ENCODE assay signal across 8 mouse cellular contexts in genomic region chr11:97018583-97019344, GRCm38 (mm10). TPM values are rescaled to one million over a fixed set of nuclear protein-coding genes. Genes with fewer than 3 reads are reported as not detected.
A peak's percentile ranks its signal among the peaks of the same experiment; 100 is the strongest.
DNase-seq lines count a peak whose midpoint lies in the region; ATAC-seq and TF ChIP-seq lines count a peak whose summit lies in the region.

No protein-coding gene starts in this region.

- no peak overlapping the region for H3K27ac ChIP-seq in kidney, adult 2 months (ENCODE audit: insufficient read depth, low read depth, low read length)
- no peak overlapping the region for H3K27ac ChIP-seq in intestine, embryonic 14.5 days (ENCODE audit: low read depth)
- H3K27ac ChIP-seq in midbrain, embryonic 15.5 days: no peak overlapping the region

- 4% methylated on average over 68 of the region's 68 CpGs for WGBS in kidney, adult 2 months
- WGBS in intestine, embryonic 14.5 days: under 1% methylated on average over 68 of the region's 68 CpGs
- under 1% methylated on average over 66 of the region's 68 CpGs for WGBS in midbrain, embryonic 15.5 days

- ATAC-seq in intestine, embryonic 14.5 days (replicated peaks; ENCODE audit: low FRiP score, low TSS enrichment, low read depth): peak; percentile 36; the same call in 1 of the 2 replicates
- ATAC-seq in midbrain, embryonic 15.5 days (replicated peaks): no peak

- peak overlapping the region; percentile 58 for H3K4me2 ChIP-seq in intestine, embryonic 14.5 days (ENCODE audit: low read length)
- H3K4me2 ChIP-seq in midbrain, embryonic 15.5 days: peak overlapping the region; percentile 53

- no peaks in the 10 kb centered on the region for H3K9me3 ChIP-seq in intestine, embryonic 14.5 days (ENCODE audit: control insufficient read depth, low read length)
- no peaks in the 10 kb centered on the region for H3K9me3 ChIP-seq in midbrain, embryonic 15.5 days

- no peaks in the 10 kb centered on the region for H3K4me1 ChIP-seq in kidney, adult 2 months (ENCODE audit: control insufficient read depth, insufficient read depth, low read length)
- H3K4me1 ChIP-seq in intestine, embryonic 14.5 days (replicated peaks; ENCODE audit: control insufficient read depth, insufficient read depth, low read length): peaks cover 14% of the 10 kb centered on the region
- peaks cover 24% of the 10 kb centered on the region for H3K4me1 ChIP-seq in midbrain, embryonic 15.5 days

- no peak for DNase-seq in kidney, adult 2 months
- no peak for DNase-seq in kidney, adult 9 months
- DNase-seq in adrenal gland, postnatal 25 days: peak; percentile 47
- DNase-seq in intestine, embryonic 14.5 days (ENCODE audit: low spot score): peak; percentile 73
- no peak for DNase-seq in ovary, postnatal 10 days (ENCODE audit: low spot score)
- no peak for DNase-seq in layer of hippocampus, adult 11-12 months (ENCODE audit: low spot score)
- DNase-seq in layer of hippocampus, postnatal 10 days (ENCODE audit: low spot score in 2 of 2): no peak

- no peak for TF ChIP-seq CTCF in kidney, adult 2 months (conservative IDR thresholded peaks at IDR 0.05; ENCODE audit: insufficient read depth, insufficient read length, low read depth, low read length)

- H3K36me3 ChIP-seq in kidney, adult 2 months (ENCODE audit: control insufficient read depth, insufficient read depth, low read length): no peaks in the 10 kb centered on the region
- no peaks in the 10 kb centered on the region for H3K36me3 ChIP-seq in intestine, embryonic 14.5 days (ENCODE audit: control insufficient read depth, insufficient read depth, low read length)
- no peaks in the 10 kb centered on the region for H3K36me3 ChIP-seq in midbrain, embryonic 15.5 days (replicated peaks)

- TF ChIP-seq POLR2A in kidney, adult 2 months (IDR thresholded peaks at IDR 0.05; ENCODE audit: low read depth, low read length): no peak

- peak overlapping the region; percentile 30 for H3K9ac ChIP-seq in intestine, embryonic 14.5 days (ENCODE audit: low read length)
- H3K9ac ChIP-seq in midbrain, embryonic 15.5 days: no peak overlapping the region

- H3K4me3 ChIP-seq in kidney, adult 2 months (ENCODE audit: insufficient read depth, low read depth, low read length): peak overlapping the region; percentile 18
- H3K4me3 ChIP-seq in intestine, embryonic 14.5 days (ENCODE audit: low read depth, low read length): peak overlapping the region; percentile 37
- peak overlapping the region; percentile 31 for H3K4me3 ChIP-seq in midbrain, embryonic 15.5 days

- H3K27me3 ChIP-seq in kidney, adult 2 months (replicated peaks; ENCODE audit: control insufficient read depth, insufficient read depth, low read length): peaks cover 5% of the 10 kb centered on the region
- peaks cover 89% of the 10 kb centered on the region for H3K27me3 ChIP-seq in intestine, embryonic 14.5 days (replicated peaks; ENCODE audit: control insufficient read depth, insufficient read depth, low read length)
- peaks cover 86% of the 10 kb centered on the region for H3K27me3 ChIP-seq in midbrain, embryonic 15.5 days (replicated peaks)

RNA-seq across cellular contexts. Expression of gene Sp6, which starts 5.6 kb away (rescaled TPM):
- 0.91 and 0.95 TPM in 2 replicates for polyA plus RNA-seq in kidney, adult 2 months (2012; rRNA removed)
- 0.33 and 0.39 TPM in 2 replicates for total RNA-seq in adrenal gland, postnatal 25 days (2021)
- not detected in 2 replicates for polyA plus RNA-seq in intestine, embryonic 14.5 days (2014; fragmentation: Nextera tagmentation; extraction: Ambion mirVana)
- 0.37 TPM in 1 of 2 replicates, not detected in the other for polyA plus RNA-seq in midbrain, embryonic 15.5 days (2015; fragmentation: Nextera tagmentation; extraction: Ambion mirVana)
- total RNA-seq in layer of hippocampus, postnatal 10 days (2021): 1 to 10 TPM; 1.4 TPM

RNA-seq across cellular contexts. Expression of gene Scrn2, which starts 11.0 kb away (rescaled TPM):
- 104 and 112 TPM in 2 replicates for polyA plus RNA-seq in kidney, adult 2 months (2012; rRNA removed)
- total RNA-seq in adrenal gland, postnatal 25 days (2021): 12.8 and 22.7 TPM in 2 replicates
- 18.6 and 19.0 TPM in 2 replicates for polyA plus RNA-seq in intestine, embryonic 14.5 days (2014; fragmentation: Nextera tagmentation; extraction: Ambion mirVana)
- polyA plus RNA-seq in midbrain, embryonic 15.5 days (2015; fragmentation: Nextera tagmentation; extraction: Ambion mirVana): 15.0 and 16.4 TPM in 2 replicates
- total RNA-seq in layer of hippocampus, postnatal 10 days (2021): 1 to 10 TPM; 5.2 to 6.3 TPM

RNA-seq across cellular contexts. Expression of gene Lrrc46, which starts 22.4 kb away (rescaled TPM):
- 1.9 and 2.5 TPM in 2 replicates for polyA plus RNA-seq in kidney, adult 2 months (2012; rRNA removed)
- 1.0 and 1.4 TPM in 2 replicates for total RNA-seq in adrenal gland, postnatal 25 days (2021)
- 0.44 and 0.49 TPM in 2 replicates for polyA plus RNA-seq in intestine, embryonic 14.5 days (2014; fragmentation: Nextera tagmentation; extraction: Ambion mirVana)
- 3.4 and 3.8 TPM in 2 replicates for polyA plus RNA-seq in midbrain, embryonic 15.5 days (2015; fragmentation: Nextera tagmentation; extraction: Ambion mirVana)
- 1 to 10 TPM in 1 of 2 experiments, under 1 TPM in 1; 0.83 to 1.6 TPM for total RNA-seq in layer of hippocampus, postnatal 10 days (2021)

RNA-seq across cellular contexts. Expression of gene Mrpl10, which starts 22.6 kb away (rescaled TPM):
- 137 and 138 TPM in 2 replicates for polyA plus RNA-seq in kidney, adult 2 months (2012; rRNA removed)
- 117 and 129 TPM in 2 replicates for total RNA-seq in adrenal gland, postnatal 25 days (2021)
- 96.4 and 98.5 TPM in 2 replicates for polyA plus RNA-seq in intestine, embryonic 14.5 days (2014; fragmentation: Nextera tagmentation; extraction: Ambion mirVana)
- polyA plus RNA-seq in midbrain, embryonic 15.5 days (2015; fragmentation: Nextera tagmentation; extraction: Ambion mirVana): 54.5 and 60.2 TPM in 2 replicates
- total RNA-seq in layer of hippocampus, postnatal 10 days (2021): 10 to 100 TPM; 74.4 to 76.7 TPM

RNA-seq across cellular contexts. Expression of gene Osbpl7, which starts 31.7 kb away (rescaled TPM):
- 9.0 and 9.1 TPM in 2 replicates for polyA plus RNA-seq in kidney, adult 2 months (2012; rRNA removed)
- 18.9 TPM in 2 replicates for total RNA-seq in adrenal gland, postnatal 25 days (2021)
- 7.3 and 7.8 TPM in 2 replicates for polyA plus RNA-seq in intestine, embryonic 14.5 days (2014; fragmentation: Nextera tagmentation; extraction: Ambion mirVana)
- 12.8 and 14.1 TPM in 2 replicates for polyA plus RNA-seq in midbrain, embryonic 15.5 days (2015; fragmentation: Nextera tagmentation; extraction: Ambion mirVana)
- 10 to 100 TPM; 12.9 to 13.5 TPM for total RNA-seq in layer of hippocampus, postnatal 10 days (2021)

Comparison
In these comparisons a context has a peak if more than half of its experiments do, and no peak if none do; other contexts are left out.
1. DNase-seq: peak in adrenal gland, postnatal 25 days (single experiment) and intestine, embryonic 14.5 days (single experiment); none in kidney, adult 2 months (single experiment), kidney, adult 9 months (single experiment), ovary, postnatal 10 days (single experiment), layer of hippocampus, adult 11-12 months (single experiment) and layer of hippocampus, postnatal 10 days (0 of 2).
2. Peak in every context shown above with its lines, with median percentiles within 50 percentile points of each other: H3K4me3 ChIP-seq.